Mouse (Mus musculus): Measurements from ENCODE around the gene E330021D16Rik. TPM values are rescaled to one million over a fixed set of nuclear protein-coding genes. Genes with fewer than 3 reads are reported as not detected.

The E330021D16Rik gene
- polyA plus RNA-seq (2012; rRNA removed), result 0.12 and 0.28 TPM in 2 replicates

DNA sequence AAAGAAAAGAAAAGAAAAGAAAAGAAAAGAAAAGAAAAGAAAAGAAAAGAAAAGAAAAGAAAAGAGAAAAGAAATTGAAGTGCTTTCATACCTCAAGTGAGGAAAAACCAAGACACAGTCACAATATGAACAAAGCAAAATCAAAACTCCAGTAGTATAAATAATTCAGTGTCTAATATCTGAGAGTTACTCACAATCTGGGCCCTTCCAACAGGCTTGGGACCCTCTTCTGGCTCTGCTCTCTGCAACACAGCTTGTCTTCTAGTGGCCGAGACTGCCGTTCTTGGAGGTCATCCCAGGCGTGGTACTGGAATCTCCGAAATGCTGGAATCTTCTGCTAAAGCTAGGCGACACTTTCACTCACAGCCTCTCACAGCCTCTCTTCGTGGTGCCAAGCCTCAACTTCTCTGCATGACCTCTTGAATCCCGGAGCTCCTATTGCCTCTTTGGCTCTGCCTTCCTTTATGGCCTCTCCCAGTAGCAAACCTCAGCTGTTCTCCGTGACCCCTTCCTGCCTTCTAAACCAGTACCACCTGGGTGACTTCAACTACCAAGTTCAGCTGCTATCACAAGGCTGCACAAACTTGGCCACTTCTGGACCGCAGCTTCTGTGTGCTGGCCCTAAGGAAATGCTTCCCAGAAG is at the start of gene E330021D16Rik:
Gene E330021D16Rik (minus strand): TSS at position 437 of the 643 bp plus-strand sequence.
- Histone ChIP-seq H3K27me3 (ENCODE audit: control insufficient read depth, insufficient read depth, low read length) (no peaks in the 10 kb centered on the region), H3K4me1 (ENCODE audit: control insufficient read depth, insufficient read depth, low read length) (no peaks in the 10 kb centered on the region), H3K4me3 (ENCODE audit: control insufficient read depth, low read depth, low read length) (no peak within 1 kb of the TSS), H3K27ac (ENCODE audit: control insufficient read depth, insufficient read depth, low read depth, low read length) (no peak within 1 kb of the TSS), H3K36me3 (ENCODE audit: control insufficient read depth, insufficient read depth, low read length) (no peaks in the 10 kb centered on the region)
- TF ChIP-seq CTCF (IDR thresholded peaks at IDR 0.05; ENCODE audit: control insufficient read depth, insufficient read depth, insufficient replicate concordance, low read depth, low read length) (no peak), POLR2A (IDR thresholded peaks at IDR 0.05; ENCODE audit: control insufficient read depth, low read depth, low read length) (no peak)

DNA sequence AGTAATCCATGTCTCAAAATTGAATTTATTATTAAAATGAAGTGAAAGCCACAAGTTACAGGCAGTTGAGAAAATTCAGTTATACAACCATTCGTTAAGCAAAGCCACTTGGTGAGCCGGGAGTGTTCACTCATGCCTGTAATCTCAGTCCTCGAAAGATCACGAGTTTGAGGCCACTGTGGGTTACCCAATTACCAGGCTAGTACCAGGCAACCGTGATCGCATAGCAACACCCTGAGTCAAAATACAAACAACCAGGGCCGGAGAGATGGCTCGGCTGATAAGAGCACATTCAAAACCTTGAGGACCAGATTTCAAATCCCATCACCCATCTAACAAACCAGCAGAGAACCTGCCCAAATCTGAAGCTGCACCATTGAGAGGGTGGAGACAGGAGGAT is 49.7 kb upstream of the E330021D16Rik start:
- Histone ChIP-seq H3K4me3 (ENCODE audit: control insufficient read depth, low read depth, low read length) (no peak overlapping the region), H3K27ac (ENCODE audit: control insufficient read depth, insufficient read depth, low read depth, low read length) (no peak overlapping the region), H3K4me1 (ENCODE audit: control insufficient read depth, insufficient read depth, low read length) (peaks cover 22% of the 10 kb centered on the region), H3K27me3 (ENCODE audit: control insufficient read depth, insufficient read depth, low read length) (no peaks in the 10 kb centered on the region), H3K36me3 (ENCODE audit: control insufficient read depth, insufficient read depth, low read length) (no peaks in the 10 kb centered on the region)
- TF ChIP-seq POLR2A (IDR thresholded peaks at IDR 0.05; ENCODE audit: control insufficient read depth, low read depth, low read length) (no peak), CTCF (IDR thresholded peaks at IDR 0.05; ENCODE audit: control insufficient read depth, insufficient read depth, insufficient replicate concordance, low read depth, low read length) (no peak)

DNA sequence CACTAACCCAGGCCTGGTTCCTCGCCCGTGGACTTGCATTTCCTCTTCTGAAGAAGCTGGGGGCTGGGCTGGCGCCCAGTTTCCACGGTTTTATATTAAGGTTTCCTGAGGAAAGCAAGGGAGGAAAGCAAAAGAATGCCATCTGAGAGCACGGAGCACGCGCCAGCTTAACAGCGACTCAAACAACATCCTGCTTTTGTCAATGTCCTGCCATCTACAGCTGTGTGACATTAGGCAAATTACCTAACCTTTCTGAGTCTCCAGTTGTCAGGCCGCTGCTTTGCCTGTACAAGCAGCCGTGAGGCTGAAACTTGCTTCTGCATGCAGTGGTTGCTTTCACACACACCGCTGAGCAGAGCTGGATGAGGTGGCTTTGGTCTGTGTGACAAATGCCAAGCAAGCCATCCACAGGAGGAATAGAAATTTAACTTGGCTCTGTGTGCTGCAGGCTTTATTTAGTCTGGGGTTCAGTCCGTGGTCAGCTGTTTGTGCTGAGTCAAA is 48.8 kb upstream of the E330021D16Rik start:
- no peaks in the 10 kb centered on the region for H3K36me3 ChIP-seq (ENCODE audit: control insufficient read depth, insufficient read depth, low read length)
- no peaks in the 10 kb centered on the region for H3K27me3 ChIP-seq (ENCODE audit: control insufficient read depth, insufficient read depth, low read length)
- H3K4me3 ChIP-seq (ENCODE audit: control insufficient read depth, low read depth, low read length), result no peak overlapping the region
- TF ChIP-seq CTCF (IDR thresholded peaks at IDR 0.05; ENCODE audit: control insufficient read depth, insufficient read depth, insufficient replicate concordance, low read depth, low read length) (no peak), POLR2A (IDR thresholded peaks at IDR 0.05; ENCODE audit: control insufficient read depth, low read depth, low read length) (no peak)
- H3K27ac ChIP-seq (ENCODE audit: control insufficient read depth, insufficient read depth, low read depth, low read length), result no peak overlapping the region
- H3K4me1 ChIP-seq (ENCODE audit: control insufficient read depth, insufficient read depth, low read length), result peaks cover 14% of the 10 kb centered on the region

DNA sequence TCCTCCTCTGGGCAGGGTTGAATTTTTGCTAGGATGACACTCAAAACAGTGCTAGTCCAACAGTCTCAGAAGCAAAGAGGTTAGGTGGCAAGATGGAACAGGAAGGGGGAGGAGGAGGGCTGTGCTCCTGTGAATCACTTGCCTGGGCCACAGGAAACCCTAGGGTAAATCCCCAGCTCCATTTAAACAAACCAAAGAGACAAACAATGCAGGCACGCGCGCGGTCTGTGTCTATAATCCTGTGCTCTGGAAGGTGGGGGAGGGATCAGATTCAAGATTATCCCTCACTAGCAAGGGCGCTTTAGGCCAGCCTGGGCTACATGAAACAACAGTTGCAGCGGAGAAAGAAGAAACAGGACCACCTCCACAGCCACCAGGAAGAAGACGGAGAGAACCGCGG is 48.1 kb upstream of the E330021D16Rik start:
- H3K36me3 ChIP-seq (ENCODE audit: control insufficient read depth, insufficient read depth, low read length), result no peaks in the 10 kb centered on the region
- H3K27me3 ChIP-seq (ENCODE audit: control insufficient read depth, insufficient read depth, low read length), result no peaks in the 10 kb centered on the region
- no peak overlapping the region for H3K27ac ChIP-seq (ENCODE audit: control insufficient read depth, insufficient read depth, low read depth, low read length)
- peaks cover 9% of the 10 kb centered on the region for H3K4me1 ChIP-seq (ENCODE audit: control insufficient read depth, insufficient read depth, low read length)
- TF ChIP-seq POLR2A (IDR thresholded peaks at IDR 0.05; ENCODE audit: control insufficient read depth, low read depth, low read length), result no peak
- TF ChIP-seq CTCF (IDR thresholded peaks at IDR 0.05; ENCODE audit: control insufficient read depth, insufficient read depth, insufficient replicate concordance, low read depth, low read length), result no peak
- H3K4me3 ChIP-seq (ENCODE audit: control insufficient read depth, low read depth, low read length), result no peak overlapping the region

DNA sequence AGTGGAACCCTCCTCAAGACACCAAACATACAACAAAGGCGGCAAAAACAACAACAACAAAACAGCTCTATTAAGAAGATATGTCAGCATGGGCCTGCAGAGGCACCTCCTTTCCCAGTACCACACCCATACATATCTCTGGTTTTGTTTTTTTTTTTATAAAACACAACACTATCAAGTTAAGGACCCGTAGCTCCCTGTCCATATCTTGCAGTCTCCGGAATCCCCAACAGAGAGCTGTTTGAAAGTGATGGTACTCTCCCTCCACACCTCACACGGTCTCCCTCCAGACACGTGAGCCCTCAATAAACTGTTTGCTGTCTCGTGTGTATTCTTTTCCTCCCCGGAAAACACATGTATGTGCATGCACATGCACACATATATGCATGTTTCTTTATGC is 43.8 kb upstream of the E330021D16Rik start:
- H3K4me3 ChIP-seq (ENCODE audit: control insufficient read depth, low read depth, low read length), result no peak overlapping the region

DNA sequence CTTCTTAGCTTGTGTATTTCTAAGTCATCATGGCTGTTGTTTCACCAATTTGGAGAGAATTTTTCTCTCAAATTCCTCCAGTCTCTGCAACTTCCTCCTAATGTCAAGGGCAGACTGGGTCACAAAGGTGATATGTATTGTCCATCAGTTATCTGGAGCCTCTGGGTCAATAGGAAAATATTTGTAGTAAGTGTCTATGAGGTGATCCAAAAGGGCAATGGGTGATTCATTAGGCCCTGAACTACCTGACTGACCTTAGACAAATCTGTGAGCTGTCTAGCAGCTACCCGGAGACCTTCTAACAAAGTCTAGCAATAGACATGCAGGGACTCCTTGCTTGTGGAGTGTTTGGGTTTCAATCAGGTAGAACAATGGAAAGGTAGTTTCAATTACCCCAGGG is 40.9 kb upstream of the E330021D16Rik start:
- Histone ChIP-seq H3K4me1 (ENCODE audit: control insufficient read depth, insufficient read depth, low read length) (peaks cover 2% of the 10 kb centered on the region; the same call in 1 of the 2 replicates), H3K27me3 (ENCODE audit: control insufficient read depth, insufficient read depth, low read length) (no peaks in the 10 kb centered on the region), H3K27ac (ENCODE audit: control insufficient read depth, insufficient read depth, low read depth, low read length) (no peak overlapping the region), H3K36me3 (ENCODE audit: control insufficient read depth, insufficient read depth, low read length) (no peaks in the 10 kb centered on the region), H3K4me3 (ENCODE audit: control insufficient read depth, low read depth, low read length) (no peak overlapping the region)
- no peak for TF ChIP-seq CTCF (IDR thresholded peaks at IDR 0.05; ENCODE audit: control insufficient read depth, insufficient read depth, insufficient replicate concordance, low read depth, low read length)
- TF ChIP-seq POLR2A (IDR thresholded peaks at IDR 0.05; ENCODE audit: control insufficient read depth, low read depth, low read length), result no peak

More for the DNA sequence above, 43.8 kb upstream of the E330021D16Rik start:
- Histone ChIP-seq H3K27ac (ENCODE audit: control insufficient read depth, insufficient read depth, low read depth, low read length) (no peak overlapping the region), H3K4me1 (ENCODE audit: control insufficient read depth, insufficient read depth, low read length) (no peaks in the 10 kb centered on the region), H3K27me3 (ENCODE audit: control insufficient read depth, insufficient read depth, low read length) (no peaks in the 10 kb centered on the region), H3K36me3 (ENCODE audit: control insufficient read depth, insufficient read depth, low read length) (no peaks in the 10 kb centered on the region)
- TF ChIP-seq CTCF (IDR thresholded peaks at IDR 0.05; ENCODE audit: control insufficient read depth, insufficient read depth, insufficient replicate concordance, low read depth, low read length), result no peak
- no peak for TF ChIP-seq POLR2A (IDR thresholded peaks at IDR 0.05; ENCODE audit: control insufficient read depth, low read depth, low read length)

DNA sequence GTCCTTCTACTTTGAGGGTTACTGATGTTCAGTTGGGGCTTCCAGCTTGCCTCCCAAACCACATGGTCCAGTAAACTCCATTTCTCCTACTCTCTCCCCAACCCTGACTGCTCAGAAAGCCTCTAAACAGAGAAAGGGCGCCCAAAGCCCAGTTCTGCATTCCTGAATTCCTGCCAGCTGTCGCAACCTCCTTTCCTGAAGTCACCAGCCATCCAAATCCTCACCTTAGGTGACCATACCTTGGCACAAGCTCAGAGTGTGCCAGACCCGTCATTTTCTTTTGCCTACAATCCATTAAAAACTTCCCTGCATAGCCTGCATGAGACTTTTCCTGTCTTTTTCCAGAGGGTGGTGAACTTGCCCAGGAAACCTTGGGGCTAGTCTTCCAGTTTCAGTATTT is 40.3 kb upstream of the E330021D16Rik start:
- H3K4me3 ChIP-seq (ENCODE audit: control insufficient read depth, low read depth, low read length), result no peak overlapping the region
- no peak overlapping the region for H3K27ac ChIP-seq (ENCODE audit: control insufficient read depth, insufficient read depth, low read depth, low read length)
- no peaks in the 10 kb centered on the region for H3K27me3 ChIP-seq (ENCODE audit: control insufficient read depth, insufficient read depth, low read length)
- no peaks in the 10 kb centered on the region for H3K36me3 ChIP-seq (ENCODE audit: control insufficient read depth, insufficient read depth, low read length)
- H3K4me1 ChIP-seq (ENCODE audit: control insufficient read depth, insufficient read depth, low read length), result peaks cover 4% of the 10 kb centered on the region
- TF ChIP-seq CTCF (IDR thresholded peaks at IDR 0.05; ENCODE audit: control insufficient read depth, insufficient read depth, insufficient replicate concordance, low read depth, low read length), result no peak
- no peak for TF ChIP-seq POLR2A (IDR thresholded peaks at IDR 0.05; ENCODE audit: control insufficient read depth, low read depth, low read length)

All from testis, adult 2 months (tissue).